Mouse (Mus musculus): ENCODE results near the gene Cops7b.

DNA sequence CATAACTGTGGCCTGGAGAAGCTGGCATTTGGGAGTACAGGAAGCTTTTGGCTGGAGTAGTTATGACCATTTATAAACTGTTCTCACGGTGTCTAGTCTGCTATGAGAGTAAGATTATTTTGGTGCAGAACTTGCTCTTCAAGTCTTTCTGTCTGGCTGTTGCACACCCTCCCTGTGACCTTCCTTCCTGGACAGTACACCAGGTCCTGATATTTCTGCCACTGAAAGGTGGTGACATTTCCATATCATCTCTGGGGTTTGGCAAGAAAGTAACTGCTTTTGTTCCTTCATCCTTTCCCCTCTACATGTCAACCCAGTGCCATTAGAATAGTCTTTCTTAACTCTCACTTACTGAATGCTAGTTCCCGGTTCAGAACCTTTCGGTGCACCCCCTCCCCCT is 23.5 kb upstream of the Cops7b start:
- TF ChIP-seq USF1 (IDR thresholded peaks at IDR 0.05; ENCODE audit: low read depth) (no peak), CTCF (IDR thresholded peaks at IDR 0.05; ENCODE audit: control insufficient read depth, insufficient read depth, insufficient read length) (no peak)

Measured in C2C12 (cell line).